Comparison of ENCODE assay signal across 10 mouse cellular contexts in the genomic region with DNA sequence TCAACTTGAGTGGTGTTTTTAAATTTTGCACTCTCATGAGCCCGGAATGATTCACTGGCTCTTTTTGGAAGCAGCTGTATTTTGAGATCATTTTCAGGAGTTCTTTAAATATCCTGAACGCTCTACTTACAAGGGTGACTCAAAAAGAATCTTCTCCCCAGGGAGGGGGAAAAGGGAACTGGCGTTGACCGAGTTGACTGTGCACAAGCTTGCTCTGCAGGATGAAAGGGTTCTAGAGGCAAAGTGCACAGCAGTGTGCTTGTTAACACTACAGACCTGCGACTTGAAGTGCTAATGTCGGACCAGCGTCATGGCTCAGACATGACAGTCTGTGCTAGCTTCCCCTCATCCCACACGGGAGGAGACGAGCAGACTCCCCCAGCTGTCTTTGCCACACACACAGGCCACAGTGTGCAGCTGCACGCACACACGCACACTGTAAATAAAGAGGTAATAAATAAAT. TPM values are rescaled to one million over a fixed set of nuclear protein-coding genes. Genes with fewer than 3 reads are reported as not detected.
DNase-seq lines count a peak whose midpoint lies in the region; ATAC-seq and TF ChIP-seq lines count a peak whose summit lies in the region.
"Had no signal": no experiment of that assay in that cellular context is flagged by ENCODE, and none has a peak within 500 bp of the region (broad histone marks: within the 10 kb centered on the region; RNA-seq: fewer than 3 reads in every experiment).

No protein-coding gene starts in this region.

- no peaks in the 10 kb centered on the region for H3K4me1 ChIP-seq in kidney, postnatal 0 days (replicated peaks; ENCODE audit: insufficient read depth, low read length)
- H3K4me1 ChIP-seq in heart, embryonic 12.5 days (replicated peaks) = 0 out of 2 replicates have a peak, but pooled peaks cover 10% of the 10 kb centered on the region
- no peaks in the 10 kb centered on the region for H3K4me1 ChIP-seq in midbrain, embryonic 10.5 days
- H3K4me1 ChIP-seq in forebrain, embryonic 10.5 days = no peaks in the 10 kb centered on the region
- H3K4me1 ChIP-seq: limb, embryonic 13.5 days had no signal

- H3K9me3 ChIP-seq in kidney, postnatal 0 days (replicated peaks; ENCODE audit: low read length) = no peaks in the 10 kb centered on the region
- no peaks in the 10 kb centered on the region for H3K9me3 ChIP-seq in heart, embryonic 12.5 days (replicated peaks)
- no peaks in the 10 kb centered on the region for H3K9me3 ChIP-seq in midbrain, embryonic 10.5 days (replicated peaks)
- H3K9me3 ChIP-seq in forebrain, embryonic 10.5 days = no peaks in the 10 kb centered on the region
- H3K9me3 ChIP-seq: limb, embryonic 13.5 days had no signal

- 38% methylated on average over 11 of the region's 11 CpGs for WGBS in kidney, postnatal 0 days
- WGBS in heart, embryonic 12.5 days = 41% methylated on average over 11 of the region's 11 CpGs
- 82% methylated on average over 11 of the region's 11 CpGs for WGBS in midbrain, embryonic 10.5 days
- WGBS in forebrain, embryonic 10.5 days = 85% methylated on average over 11 of the region's 11 CpGs

- no peaks in the 10 kb centered on the region for H3K27me3 ChIP-seq in kidney, postnatal 0 days (ENCODE audit: insufficient read depth, low read length)
- H3K27me3 ChIP-seq in heart, embryonic 12.5 days (replicated peaks) = no peaks in the 10 kb centered on the region
- no peaks in the 10 kb centered on the region for H3K27me3 ChIP-seq in midbrain, embryonic 10.5 days (ENCODE audit: low read depth, poor library complexity, severe bottlenecking)
- no peaks in the 10 kb centered on the region for H3K27me3 ChIP-seq in forebrain, embryonic 10.5 days (ENCODE audit: poor library complexity, severe bottlenecking)
- H3K27me3 ChIP-seq: limb, embryonic 13.5 days had no signal

- no peaks in the 10 kb centered on the region for H3K36me3 ChIP-seq in kidney, postnatal 0 days (ENCODE audit: insufficient read depth, low read length)
- no peaks in the 10 kb centered on the region for H3K36me3 ChIP-seq in heart, embryonic 12.5 days
- no peaks in the 10 kb centered on the region for H3K36me3 ChIP-seq in midbrain, embryonic 10.5 days
- no peaks in the 10 kb centered on the region for H3K36me3 ChIP-seq in forebrain, embryonic 10.5 days (replicated peaks)
- H3K36me3 ChIP-seq: limb, embryonic 13.5 days had no signal

- no peak overlapping the region for H3K4me2 ChIP-seq in kidney, postnatal 0 days (ENCODE audit: low read length)
- H3K4me2 ChIP-seq in heart, embryonic 12.5 days = peak overlapping the region; percentile 18
- H3K4me2 ChIP-seq: limb, embryonic 13.5 days had no signal

- H3K9ac ChIP-seq in kidney, postnatal 0 days (ENCODE audit: low read depth, low read length) = no peak overlapping the region
- no peak overlapping the region for H3K9ac ChIP-seq in heart, embryonic 12.5 days
- H3K9ac ChIP-seq: limb, embryonic 13.5 days had no signal

- no peak overlapping the region for H3K4me3 ChIP-seq in kidney, postnatal 0 days (replicated peaks; ENCODE audit: low read depth, low read length)
- no peak overlapping the region for H3K4me3 ChIP-seq in heart, embryonic 12.5 days
- H3K4me3 ChIP-seq in midbrain, embryonic 10.5 days = no peak overlapping the region
- H3K4me3 ChIP-seq in forebrain, embryonic 10.5 days = no peak overlapping the region
- H3K4me3 ChIP-seq: limb, embryonic 13.5 days had no signal

- no peak for TF ChIP-seq CTCF in kidney, postnatal 0 days (IDR thresholded peaks at IDR 0.05; ENCODE audit: low read depth)

- no peak overlapping the region for H3K27ac ChIP-seq in kidney, postnatal 0 days
- no peak overlapping the region; the same call in 1 of the 2 replicates for H3K27ac ChIP-seq in heart, embryonic 12.5 days (ENCODE audit: poor library complexity, severe bottlenecking)
- H3K27ac ChIP-seq in midbrain, embryonic 10.5 days (replicated peaks) = no peak overlapping the region
- no peak overlapping the region for H3K27ac ChIP-seq in forebrain, embryonic 10.5 days
- H3K27ac ChIP-seq: limb, embryonic 13.5 days had no signal

- peak; percentile 9 for DNase-seq in kidney, postnatal 0 days (ENCODE audit: low spot score)
- no peak for DNase-seq in kidney, postnatal 36 days
- peak; percentile 7 for DNase-seq in adrenal gland, postnatal 25 days
- DNase-seq in right cerebral cortex, adult 2 months (ENCODE audit: low spot score in 2 of 2) = peak; percentile 51 to 55
- DNase-seq in midbrain, embryonic 10.5 days (ENCODE audit: low spot score) = no peak
- no peak for DNase-seq in kidney, adult 9 months
- DNase-seq in forebrain, embryonic 10.5 days (ENCODE audit: extremely low spot score, low spot score) = no peak
- DNase-seq: cerebellum, adult 9-10 months had no signal

- ATAC-seq in kidney, postnatal 0 days (replicated peaks; ENCODE audit: low FRiP score, low read depth) = no peak
- 0 out of 2 replicates have a peak, but pooled peaks have one; percentile 36 for ATAC-seq in heart, embryonic 12.5 days (ENCODE audit: insufficient number of reproducible peaks, low FRiP score)

RNA-seq across cellular contexts. Expression of gene Tmem230, which starts 26.0 kb away (rescaled TPM):
- 46.5 and 49.7 TPM in 2 replicates for polyA plus RNA-seq in kidney, postnatal 0 days (2015; fragmentation: Nextera tagmentation; extraction: Ambion mirVana)
- 46.2 and 46.4 TPM in 2 replicates for total RNA-seq in adrenal gland, postnatal 25 days (2021)
- 40.3 and 40.7 TPM in 2 replicates for polyA plus RNA-seq in heart, embryonic 12.5 days (2016; fragmentation: Nextera tagmentation; extraction: Ambion mirVana)
- polyA plus RNA-seq in midbrain, embryonic 10.5 days (2016; fragmentation: Nextera tagmentation; extraction: Ambion mirVana) = 40.3 and 47.6 TPM in 2 replicates
- polyA plus RNA-seq in forebrain, embryonic 10.5 days (2016; fragmentation: Nextera tagmentation; extraction: Ambion mirVana) = 35.2 and 36.1 TPM in 2 replicates

RNA-seq across cellular contexts. Expression of gene Pcna, which starts 31.5 kb away (rescaled TPM):
- 166 and 187 TPM in 2 replicates for polyA plus RNA-seq in kidney, postnatal 0 days (2015; fragmentation: Nextera tagmentation; extraction: Ambion mirVana)
- 92.6 and 103 TPM in 2 replicates for total RNA-seq in adrenal gland, postnatal 25 days (2021)
- polyA plus RNA-seq in heart, embryonic 12.5 days (2016; fragmentation: Nextera tagmentation; extraction: Ambion mirVana) = 172 and 177 TPM in 2 replicates
- polyA plus RNA-seq in midbrain, embryonic 10.5 days (2016; fragmentation: Nextera tagmentation; extraction: Ambion mirVana) = 383 and 428 TPM in 2 replicates
- polyA plus RNA-seq in forebrain, embryonic 10.5 days (2016; fragmentation: Nextera tagmentation; extraction: Ambion mirVana) = 470 and 483 TPM in 2 replicates

RNA-seq across cellular contexts. Expression of gene Cds2, which starts 41.3 kb away (rescaled TPM):
- polyA plus RNA-seq in kidney, postnatal 0 days (2015; fragmentation: Nextera tagmentation; extraction: Ambion mirVana) = 19.5 and 24.0 TPM in 2 replicates
- 70.5 and 91.0 TPM in 2 replicates for total RNA-seq in adrenal gland, postnatal 25 days (2021)
- polyA plus RNA-seq in heart, embryonic 12.5 days (2016; fragmentation: Nextera tagmentation; extraction: Ambion mirVana) = 18.9 and 21.0 TPM in 2 replicates
- 21.4 and 22.7 TPM in 2 replicates for polyA plus RNA-seq in midbrain, embryonic 10.5 days (2016; fragmentation: Nextera tagmentation; extraction: Ambion mirVana)
- 20.4 and 21.6 TPM in 2 replicates for polyA plus RNA-seq in forebrain, embryonic 10.5 days (2016; fragmentation: Nextera tagmentation; extraction: Ambion mirVana)

Comparison
In these comparisons a context has a peak if more than half of its experiments do, and no peak if none do; other contexts are left out.
1. DNase-seq: peak in kidney, postnatal 0 days (single experiment), adrenal gland, postnatal 25 days (single experiment) and right cerebral cortex, adult 2 months (2 of 2); none in kidney, postnatal 36 days (0 of 2), midbrain, embryonic 10.5 days (single experiment), kidney, adult 9 months (single experiment) and forebrain, embryonic 10.5 days (single experiment).